Mouse (Mus musculus) cerebellum, adult 2 months (tissue): ENCODE measurements around the gene Rest. TPM values are rescaled to one million over a fixed set of nuclear protein-coding genes. Genes with fewer than 3 reads are reported as not detected.
"Not testable (repeated sequence)": the region's sequence is repeated elsewhere in the genome, so short reads cannot be mapped to it uniquely, and the experiment has no call there.

Experiments
- DNase-seq, 2 experiments: peaks; one replicate each; pipeline ENCODE4 v3.0.0; 2021
- H3K27ac ChIP-seq: fragments of 200-500 bp; 2 replicates; pipeline ENCODE4 v1.5.1; 2012; ENCODE audit warnings: low read length, control low read depth, inconsistent platforms; ENCODE audit not compliant: insufficient read depth
- H3K27me3 ChIP-seq: fragments of 200-500 bp; 2 replicates; pipeline ENCODE4 v1.6.1; 2012; ENCODE audit warnings: inconsistent platforms, mild to moderate bottlenecking, low read length, moderate library complexity; ENCODE audit not compliant: control insufficient read depth, insufficient read depth
- H3K4me1 ChIP-seq: fragments of 200-500 bp; 2 replicates; pipeline ENCODE4 v1.6.1; 2011; ENCODE audit warnings: low read length; ENCODE audit not compliant: control insufficient read depth, insufficient read depth
- H3K4me3 ChIP-seq: fragments of 200-500 bp; replicated peaks from 2 replicates; pipeline ENCODE3; 2011; ENCODE audit warnings: mild to moderate bottlenecking, low read depth, low read length, control low read depth; ENCODE audit not compliant: insufficient read depth
- CTCF ChIP-seq: fragments of 200-500 bp; IDR thresholded peaks from 2 replicates; pipeline ENCODE4 v1.5.1; 2011; ENCODE audit warnings: low read depth, mild to moderate bottlenecking, control low read depth, low read length, moderate library complexity, borderline replicate concordance; ENCODE audit not compliant: insufficient read depth
- POLR2A ChIP-seq: fragments of 200-500 bp; IDR thresholded peaks from 2 replicates; pipeline ENCODE4 v1.6.1; 2011; ENCODE audit warnings: low read length, control low read depth, borderline replicate concordance; ENCODE audit not compliant: insufficient read depth
- WGBS: fragments of 180-500 bp; shearing (Covaris S2); methylation state at CpG from one replicate; pipeline ENCODE4 v1.1.7; 2018; 5-methylcytosine and 5-hydroxymethylcytosine counted together
- polyA plus RNA-seq: library from polyadenylated mRNA; depleted of rRNA; stranded (reverse); fragments of >200 nt; gene quantifications from 2 replicates; pipeline ENCODE4 v1.2.3, GENCODE M21; 2012; rRNA removed

Rest gene
- polyA plus RNA-seq = 2.9 and 3.2 TPM in 2 replicates

GRCm38 (mm10) chr5:77265081-77265670 lies at the start of gene Rest:
Gene Rest, plus strand, starts transcription at chr5:77265491.
- peak within 1 kb of the TSS; percentile 60 for H3K4me3 ChIP-seq
- DNase-seq = peak; percentile 33 to 48
- no peak within 1 kb of the TSS for H3K27ac ChIP-seq
- whole genome bisulfite sequencing = 2% methylated on average over 76 of the region's 78 CpGs
- no peaks in the 10 kb centered on the region for H3K4me1 ChIP-seq
- H3K27me3 ChIP-seq = no peaks in the 10 kb centered on the region; the same call in 1 of the 2 replicates
- TF ChIP-seq CTCF (no peak), POLR2A (no peak)

- no peaks in the 10 kb centered on the region for H3K4me1 ChIP-seq
- WGBS = 11% methylated on average over 9 of the region's 9 CpGs
- no peak overlapping the region for H3K27ac ChIP-seq
- H3K4me3 ChIP-seq = no peak overlapping the region
- TF ChIP-seq CTCF (peak; percentile 53; the same call in 1 of the 2 replicates), POLR2A (no peak)
- no peaks in the 10 kb centered on the region for H3K27me3 ChIP-seq
- peak; percentile 35 to 50 for DNase-seq
These were observed 48.1 kb upstream of the Rest start for GRCm38 (mm10) chr5:77217211-77217610.

DNA sequence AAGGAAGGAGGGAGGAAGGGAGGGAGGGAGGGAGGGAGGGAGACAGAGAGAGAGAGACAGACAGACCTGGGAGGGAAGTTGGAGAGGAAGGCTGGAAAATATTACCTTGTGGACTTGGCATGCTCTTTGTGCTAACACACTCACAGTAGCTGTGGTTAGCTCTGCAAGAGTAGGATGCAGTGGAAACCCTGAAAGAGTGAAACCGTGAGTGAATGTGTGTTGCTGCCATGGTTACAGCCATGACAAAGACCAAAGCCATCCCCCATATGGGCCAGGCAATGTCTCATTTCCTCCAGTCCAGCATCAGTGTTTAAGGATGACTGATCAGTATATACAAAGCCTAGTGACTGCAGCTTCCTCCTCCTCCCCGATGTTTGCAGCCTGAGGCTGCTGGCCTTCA lies 47.6 kb upstream of the Rest start:
- WGBS = 9% methylated on average over 2 of the region's 2 CpGs
- Histone ChIP-seq H3K27me3 (no peaks in the 10 kb centered on the region), H3K4me1 (no peaks in the 10 kb centered on the region), H3K4me3 (no peak overlapping the region), H3K27ac (no peak overlapping the region)
- DNase-seq = no peak
- TF ChIP-seq CTCF = no peak
- TF ChIP-seq POLR2A = no peak

- 70% methylated on average over 11 of the region's 11 CpGs for WGBS
- no peak overlapping the region for H3K27ac ChIP-seq
- no peaks in the 10 kb centered on the region for H3K4me1 ChIP-seq
- H3K4me3 ChIP-seq = no peak overlapping the region
- H3K27me3 ChIP-seq = no peaks in the 10 kb centered on the region
- TF ChIP-seq CTCF (peak; percentile 5; the same call in 1 of the 2 replicates), POLR2A (no peak)
- DNase-seq = no peak
These were observed 42.0 kb upstream of the Rest start for GRCm38 (mm10) chr5:77223043-77223975.

DNA sequence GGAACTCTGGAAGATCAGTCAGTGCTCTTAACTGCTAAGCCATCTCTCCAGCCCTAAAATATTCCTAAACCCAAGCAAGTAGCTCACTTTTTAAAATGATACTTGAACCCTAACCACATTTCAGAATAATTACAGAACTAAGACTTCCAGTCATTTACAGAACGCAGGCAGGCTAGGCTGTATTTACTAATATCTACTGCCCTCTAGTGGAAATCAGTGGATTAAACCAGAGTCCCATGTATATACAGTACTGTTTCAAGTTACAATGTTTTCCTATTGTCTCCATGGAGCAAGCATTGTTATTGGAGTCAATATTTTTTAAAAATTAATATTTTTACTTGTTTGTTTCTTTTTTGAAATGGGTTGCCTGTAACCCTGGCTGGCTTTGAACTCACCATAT lies 36.3 kb upstream of the Rest start:
- no peak overlapping the region for H3K4me3 ChIP-seq
- H3K27me3 ChIP-seq = no peaks in the 10 kb centered on the region
- WGBS = 14% methylated on average over 1 of the region's 1 CpGs
- no peaks in the 10 kb centered on the region for H3K4me1 ChIP-seq
- no peak overlapping the region for H3K27ac ChIP-seq
- peak in 1 of 2 experiments; percentile 11 for DNase-seq
- TF ChIP-seq CTCF (peak; percentile 18; the same call in 1 of the 2 replicates), POLR2A (no peak)

DNA sequence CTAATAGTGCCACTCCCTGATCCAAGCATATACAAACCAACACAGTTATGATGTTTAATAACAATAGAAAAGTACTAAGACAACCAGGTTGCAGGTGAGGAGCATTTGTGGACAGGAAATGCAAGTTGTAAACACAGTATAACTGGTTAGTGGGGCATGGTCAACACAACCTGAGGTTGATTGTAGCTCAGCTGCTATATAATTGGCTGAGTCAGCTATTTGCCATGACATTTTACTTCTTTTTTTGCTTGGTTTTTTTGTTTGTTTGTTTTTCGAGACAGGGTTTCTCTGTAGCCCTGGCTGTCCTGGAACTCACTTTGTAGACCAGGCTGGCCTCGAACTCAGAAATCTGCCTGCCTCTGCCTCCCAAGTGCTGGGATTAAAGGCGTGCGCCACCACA lies 33.4 kb upstream of the Rest start:
- not testable (repeated sequence) for H3K4me1 ChIP-seq, H3K27ac ChIP-seq, H3K27me3 ChIP-seq, H3K4me3 ChIP-seq, DNase-seq
- WGBS = 98% methylated on average over 4 of the region's 4 CpGs

DNA sequence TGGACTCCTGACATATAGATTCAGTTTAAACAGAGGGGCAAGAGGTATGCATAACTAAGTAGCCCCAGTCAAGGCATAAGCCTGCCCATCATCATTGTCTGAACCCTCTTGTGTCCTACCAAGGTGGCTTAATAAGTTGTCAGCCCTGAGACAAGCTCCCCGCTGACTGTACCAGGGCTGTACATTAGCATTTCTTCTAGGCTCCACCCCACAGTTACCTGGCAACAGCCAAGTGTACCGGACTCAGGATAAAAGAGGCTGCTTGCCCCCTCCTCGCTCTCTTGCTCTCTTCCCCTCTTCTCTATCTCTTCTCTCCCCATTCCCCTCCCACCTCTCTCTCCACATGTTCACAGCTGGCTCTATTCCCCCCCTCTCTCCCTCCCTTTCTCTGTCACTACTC lies 30.4 kb upstream of the Rest start:
- no peak for TF ChIP-seq POLR2A
- no peak for TF ChIP-seq CTCF
- WGBS = 30% methylated on average over 3 of the region's 3 CpGs
- H3K27me3 ChIP-seq = no peaks in the 10 kb centered on the region
- no peak for DNase-seq
- no peaks in the 10 kb centered on the region for H3K4me1 ChIP-seq
- no peak overlapping the region for H3K4me3 ChIP-seq
- no peak overlapping the region for H3K27ac ChIP-seq

- Histone ChIP-seq H3K4me3 (no peak overlapping the region), H3K4me1 (no peaks in the 10 kb centered on the region)
- WGBS = 67% methylated on average over 2 of the region's 2 CpGs
These were observed 28.2 kb upstream of the Rest start for GRCm38 (mm10) chr5:77237104-77237503.

More at GRCm38 (mm10) chr5:77237104-77237503, 28.2 kb upstream of the Rest start:
- H3K27ac ChIP-seq = no peak overlapping the region
- TF ChIP-seq CTCF = no peak
- TF ChIP-seq POLR2A = no peak
- no peak for DNase-seq
- no peaks in the 10 kb centered on the region for H3K27me3 ChIP-seq
